In genomic region chr1:160561381-160561780, GRCm38 (mm10) we compare ENCODE assay signal across 9 mouse cellular contexts.
A peak's percentile ranks its signal among the peaks of the same experiment; 100 is the strongest.
DNase-seq lines count a peak whose midpoint lies in the region; ATAC-seq and TF ChIP-seq lines count a peak whose summit lies in the region.
"Had no signal": no experiment of that assay in that cellular context is flagged by ENCODE, and none has a peak within 500 bp of the region (broad histone marks: within the 10 kb centered on the region; RNA-seq: fewer than 3 reads in every experiment).

No protein-coding gene starts in this region.

- no peak overlapping the region for H3K9ac ChIP-seq in hindbrain, embryonic 12.5 days
- no peak overlapping the region for H3K9ac ChIP-seq in MEL (ENCODE audit: control insufficient read depth, low read depth, low read length, poor library complexity, severe bottlenecking)

- 70% methylated on average over 1 of the region's 1 CpGs for WGBS in hindbrain, embryonic 10.5 days
- 83% methylated on average over 1 of the region's 1 CpGs for WGBS in hindbrain, embryonic 12.5 days

- H3K9me3 ChIP-seq in hindbrain, embryonic 10.5 days, result no peaks in the 10 kb centered on the region
- H3K9me3 ChIP-seq in hindbrain, embryonic 12.5 days (replicated peaks), result no peaks in the 10 kb centered on the region
- no peaks in the 10 kb centered on the region for H3K9me3 ChIP-seq in MEL (replicated peaks; ENCODE audit: insufficient read depth, low read length)

- H3K27ac ChIP-seq in hindbrain, embryonic 10.5 days, result no peak overlapping the region
- H3K27ac ChIP-seq in hindbrain, embryonic 12.5 days, result no peak overlapping the region
- H3K27ac ChIP-seq in MEL (ENCODE audit: control insufficient read depth, low read depth, low read length), result no peak overlapping the region

- TF ChIP-seq EP300 in MEL (IDR thresholded peaks at IDR 0.05; ENCODE audit: low read depth in 1 of 2, low read length in 2 of 2), result no peak

- DNase-seq in hindbrain, embryonic 10.5 days (ENCODE audit: low spot score), result peak; percentile 5
- DNase-seq in 3134 (ENCODE audit: extremely low read depth, insufficient read length, low spot score) (peak; percentile 24), MEL (ENCODE audit: low read depth, low spot score) (peak; percentile 60)
- DNase-seq in urinary bladder, adult 18-20 months (ENCODE audit: low spot score in 2 of 2), result no peak
- DNase-seq in left cerebral cortex, adult 18-20 months (ENCODE audit: low spot score in 2 of 2), result no peak
- DNase-seq: cerebellum, adult 11 months had no signal

- no peaks in the 10 kb centered on the region for H3K27me3 ChIP-seq in hindbrain, embryonic 10.5 days (ENCODE audit: insufficient read depth, poor library complexity, severe bottlenecking)
- H3K27me3 ChIP-seq in hindbrain, embryonic 12.5 days, result no peaks in the 10 kb centered on the region
- no peaks in the 10 kb centered on the region for H3K27me3 ChIP-seq in MEL (ENCODE audit: control insufficient read depth in 1 of 2, insufficient read depth in 2 of 2, low read length in 2 of 2)

- TF ChIP-seq CTCF in MEL (IDR thresholded peaks at IDR 0.05 in 2 of 3, conservative IDR thresholded peaks at IDR 0.05 in 1 of 3; ENCODE audit: control insufficient read depth in 1 of 3, insufficient read depth in 1 of 3, low read depth in 2 of 3, low read length in 3 of 3, poor library complexity in 1 of 3, severe bottlenecking in 1 of 3), result peak; percentile 43 to 68 (median 51)

- no peak for ATAC-seq in hindbrain, embryonic 12.5 days (ENCODE audit: low FRiP score)
- peak; percentile 83 for ATAC-seq in granulocyte monocyte progenitor cell, adult 5-6 weeks (replicated peaks; ENCODE audit: poor library complexity, severe bottlenecking)
- no peak for ATAC-seq in inflammation-experienced regulatory T-cells, adult 6 months

- peak; percentile 71 for TF ChIP-seq RAD21 in MEL (IDR thresholded peaks at IDR 0.05; ENCODE audit: low read depth, low read length)

- TF ChIP-seq POLR2A in MEL (IDR thresholded peaks at IDR 0.05; ENCODE audit: control insufficient read depth in 1 of 2, insufficient read depth in 1 of 2, low read depth in 1 of 2, low read length in 2 of 2, poor library complexity in 1 of 2), result no peak

- no peak overlapping the region for H3K4me2 ChIP-seq in hindbrain, embryonic 12.5 days (replicated peaks)

- H3K4me3 ChIP-seq in hindbrain, embryonic 10.5 days, result no peak overlapping the region
- H3K4me3 ChIP-seq in hindbrain, embryonic 12.5 days, result no peak overlapping the region
- H3K4me3 ChIP-seq in MEL (ENCODE audit: control insufficient read depth in 1 of 2, insufficient read depth in 1 of 2, low read depth in 2 of 2, low read length in 2 of 2), result no peak overlapping the region

- H3K4me1 ChIP-seq in hindbrain, embryonic 10.5 days (replicated peaks), result no peaks in the 10 kb centered on the region
- H3K4me1 ChIP-seq in hindbrain, embryonic 12.5 days, result no peaks in the 10 kb centered on the region
- H3K4me1 ChIP-seq in MEL (ENCODE audit: control insufficient read depth in 1 of 2, insufficient read depth in 2 of 2, low read length in 2 of 2), result no peaks in the 10 kb centered on the region

- H3K79me2 ChIP-seq in MEL (ENCODE audit: control insufficient read depth, insufficient read depth, low read length, poor library complexity), result no peaks in the 10 kb centered on the region

- no peaks in the 10 kb centered on the region for H3K36me3 ChIP-seq in hindbrain, embryonic 10.5 days
- H3K36me3 ChIP-seq in hindbrain, embryonic 12.5 days, result no peaks in the 10 kb centered on the region
- H3K36me3 ChIP-seq in MEL (ENCODE audit: control insufficient read depth in 1 of 2, insufficient read depth in 2 of 2, low read length in 2 of 2), result no peaks in the 10 kb centered on the region

TF ChIP-seq in MEL, 35 proteins besides CTCF, POLR2A, EP300 and RAD21:
- TF ChIP-seq ZC3H11A (IDR thresholded peaks at IDR 0.05; ENCODE audit: low read depth, low read length) (peak; percentile 70), CHD2 (IDR thresholded peaks at IDR 0.05; ENCODE audit: low read length) (no peak), ZNF384 (IDR thresholded peaks at IDR 0.05; ENCODE audit: low read depth, low read length) (no peak), SMC3 (IDR thresholded peaks at IDR 0.05; ENCODE audit: low read depth, low read length) (peak; percentile 73)

Comparison
In these comparisons a context has a peak if more than half of its experiments do, and no peak if none do; other contexts are left out.
1. DNase-seq: peak in hindbrain, embryonic 10.5 days (single experiment), 3134 (single experiment) and MEL (single experiment); none in urinary bladder, adult 18-20 months (0 of 2) and left cerebral cortex, adult 18-20 months (0 of 2).